Mouse (Mus musculus) left cerebral cortex, adult 2 months (tissue): ENCODE data around the gene Frrs1. TPM values are rescaled to one million over a fixed set of nuclear protein-coding genes. Genes with fewer than 3 reads are reported as not detected.

Experiments used
- DNase-seq, 2 experiments: peaks; one replicate each; pipeline ENCODE4 v3.0.0; 2021 to 2022; ENCODE audit warnings: low spot score in 2 of 2, mixed read lengths in 1 of 2; ENCODE audit errors: extremely low spot score in 1 of 2
- H3K27ac ChIP-seq: fragments of 200-600 bp; 2 replicates; pipeline ENCODE4 v1.8.1; 2022
- H3K4me3 ChIP-seq: fragments of 200-600 bp; 2 replicates; pipeline ENCODE4 v1.8.1; 2022
- CTCF ChIP-seq: fragments of 200-600 bp; IDR thresholded peaks from 2 replicates; pipeline ENCODE4 v1.8.1; 2022; ENCODE audit warnings: antibody characterized with exemption, mild to moderate bottlenecking, moderate library complexity
- intact Hi-C: fragments of 180-260 bp; cut with DNase I; formaldehyde crosslinking; loops from one replicate; pipeline ENCODE4 v1.15.1; 2025
- total RNA-seq, 2 experiments: library from RNA; stranded (reverse); gene quantifications; 2 replicates each; pipeline ENCODE4 v1.2.3; 2021

Frrs1 gene
- total RNA-seq, 2 experiments from 2014 or later: 0.57 to 1.1 TPM

DNA sequence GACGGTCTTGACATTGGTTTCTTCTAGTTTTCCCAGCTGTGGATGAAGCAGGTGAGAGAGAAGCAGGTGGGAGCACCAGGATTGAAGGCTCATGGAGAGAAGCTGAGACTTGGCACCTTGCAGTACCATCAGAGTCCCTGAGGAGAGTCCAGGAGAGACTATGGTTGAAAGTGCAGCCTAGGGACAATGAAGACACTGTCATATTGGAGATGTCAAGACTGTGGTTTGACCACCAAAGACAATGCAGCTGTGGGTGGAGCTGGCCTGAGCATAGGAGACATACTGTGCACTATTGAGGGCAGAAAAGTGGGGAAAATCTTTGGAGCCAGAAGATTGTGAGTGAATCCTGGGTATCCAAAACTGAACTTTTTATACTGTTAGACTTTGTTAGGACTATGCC, 8.9 kb upstream of the Frrs1 start:
- no peak for TF ChIP-seq CTCF
- H3K4me3 ChIP-seq: no peak overlapping the region
- no peak for DNase-seq
- H3K27ac ChIP-seq: no peak overlapping the region
- intact Hi-C loops: no loop called here

DNA sequence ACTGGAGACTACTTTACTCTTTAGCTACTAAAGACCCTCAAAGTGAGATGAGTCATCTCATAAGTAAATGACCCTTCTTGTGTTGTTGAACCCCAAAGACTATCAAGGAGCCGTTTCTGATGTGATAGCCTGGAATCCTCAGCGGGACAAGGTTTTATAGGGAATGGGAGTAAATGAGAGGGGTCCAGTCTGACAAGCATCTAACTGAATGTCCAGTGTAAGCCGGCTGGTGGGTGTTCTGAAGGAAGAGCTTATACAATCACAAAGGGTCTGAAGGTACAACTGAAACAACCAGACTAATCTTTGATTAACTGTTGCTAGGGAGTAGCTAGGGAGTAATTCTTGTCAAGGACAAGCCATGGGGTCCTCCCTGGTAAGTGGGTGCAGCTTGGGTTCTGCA, 6.8 kb upstream of the Frrs1 start:
- Histone ChIP-seq H3K4me3 (no peak overlapping the region), H3K27ac (no peak overlapping the region)
- intact Hi-C loops: no loop called here
- TF ChIP-seq CTCF: no peak
- DNase-seq: no peak

DNA sequence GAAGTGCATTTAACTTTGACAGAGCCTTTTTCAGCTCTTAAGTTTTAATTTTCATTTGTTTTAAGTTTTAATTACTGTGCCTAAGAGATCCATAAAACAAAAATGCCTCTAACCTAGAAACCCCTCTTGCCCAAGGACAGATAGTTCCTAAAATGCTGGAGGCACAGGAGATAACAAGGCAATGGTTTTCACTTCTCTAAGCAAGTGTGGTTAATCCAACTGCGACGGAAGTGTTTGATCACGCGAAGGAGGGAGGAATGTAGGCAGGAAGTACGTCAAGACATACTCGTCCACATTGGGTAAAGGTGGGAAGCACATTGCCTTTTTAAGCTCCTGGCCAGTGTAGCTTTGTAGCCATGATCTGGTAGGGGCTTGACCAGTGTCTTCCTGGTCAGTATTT, 1.7 kb upstream of the Frrs1 start:
- Histone ChIP-seq H3K27ac (no peak overlapping the region), H3K4me3 (no peak overlapping the region)
- intact Hi-C loops: no loop called here
- no peak for DNase-seq
- TF ChIP-seq CTCF: no peak

DNA sequence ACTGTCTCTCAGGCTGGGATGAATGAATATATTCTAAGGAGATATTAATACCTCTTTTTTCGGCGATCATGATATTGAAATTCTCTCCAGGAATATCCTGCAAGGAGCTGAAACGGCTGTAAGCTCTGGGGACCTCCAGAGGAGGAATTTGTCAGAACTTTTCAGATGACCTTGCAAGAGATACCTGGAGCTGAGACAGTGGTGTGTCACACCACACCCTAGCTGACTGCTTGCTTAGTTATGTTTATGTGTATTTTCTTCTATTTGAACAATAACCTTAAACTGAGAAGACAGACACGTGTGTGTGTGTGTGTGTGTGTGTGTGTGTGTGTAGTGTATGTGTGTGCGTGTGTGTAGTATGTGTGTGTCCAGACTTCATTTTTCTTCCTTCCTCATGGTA, 488 bp downstream of the Frrs1 start:
- intact Hi-C loops: no loop called here
- TF ChIP-seq CTCF: no peak
- no peak overlapping the region for H3K4me3 ChIP-seq
- DNase-seq: no peak
- H3K27ac ChIP-seq: no peak overlapping the region

DNA sequence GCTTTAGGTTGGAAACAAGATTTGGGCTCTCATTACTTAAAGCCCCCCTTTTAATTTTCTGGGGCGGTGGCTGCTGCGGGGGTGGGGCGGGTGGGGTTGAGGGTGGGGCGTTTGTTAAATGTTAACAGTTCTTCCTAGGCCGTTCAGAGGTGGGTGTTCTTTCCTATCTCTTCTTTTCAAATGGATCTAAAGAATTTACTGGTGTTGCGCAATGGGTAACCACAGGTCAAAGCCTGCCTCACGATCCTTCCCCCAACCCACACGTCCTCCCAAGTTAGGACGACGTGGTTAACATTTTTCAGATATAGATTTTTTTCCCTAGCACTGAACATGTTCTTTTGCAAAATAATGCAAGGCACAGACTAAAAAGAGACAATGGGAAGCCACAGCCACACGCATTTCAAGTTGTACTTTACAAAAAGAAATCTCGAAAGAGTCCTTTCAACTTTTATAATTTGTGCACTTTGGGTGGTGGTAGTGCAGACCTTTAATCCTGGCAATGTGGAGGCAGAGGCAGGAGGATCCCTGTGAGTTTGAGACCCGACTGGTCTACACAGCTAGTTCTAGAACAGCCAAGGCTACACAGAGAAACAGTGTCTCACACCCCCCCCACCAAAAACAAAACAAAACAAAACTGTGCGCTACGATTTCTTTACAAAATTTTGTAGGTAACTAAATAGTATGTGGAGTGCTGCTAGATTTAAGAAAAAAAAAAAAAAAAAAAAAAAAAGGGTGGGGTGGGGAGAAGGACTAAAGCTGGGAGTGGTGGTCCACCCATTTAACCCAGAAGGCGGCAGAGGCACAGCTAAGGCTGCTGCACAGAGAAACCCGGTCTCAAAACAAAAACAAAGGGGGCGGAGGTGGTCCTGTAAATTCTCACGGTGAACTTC, 1.3 kb downstream of the Frrs1 start:
- intact Hi-C loops: no loop called here
- no peak for TF ChIP-seq CTCF
- Histone ChIP-seq H3K4me3 (peak overlapping the region; percentile 52), H3K27ac (no peak overlapping the region)
- DNase-seq: no peak

DNA sequence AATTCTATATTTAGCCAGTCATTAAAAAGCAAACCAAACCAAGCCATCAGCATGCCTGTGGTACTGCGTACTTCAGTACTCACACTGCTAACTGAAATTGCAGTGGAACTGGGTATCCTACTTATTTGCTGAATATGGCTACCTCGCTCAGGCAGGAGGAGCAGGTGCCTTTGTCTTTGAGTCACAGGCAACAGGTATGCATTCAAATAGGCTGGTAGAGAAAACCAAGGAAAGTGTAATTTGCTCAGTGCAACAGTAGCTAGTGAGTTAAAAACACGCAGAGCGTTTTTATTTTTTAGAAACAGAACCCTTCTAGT, 1.9 kb downstream of the Frrs1 start:
- peak overlapping the region; percentile 52 for H3K4me3 ChIP-seq
- no peak overlapping the region for H3K27ac ChIP-seq
- intact Hi-C loops: no loop called here
- TF ChIP-seq CTCF: no peak
- no peak for DNase-seq

DNA sequence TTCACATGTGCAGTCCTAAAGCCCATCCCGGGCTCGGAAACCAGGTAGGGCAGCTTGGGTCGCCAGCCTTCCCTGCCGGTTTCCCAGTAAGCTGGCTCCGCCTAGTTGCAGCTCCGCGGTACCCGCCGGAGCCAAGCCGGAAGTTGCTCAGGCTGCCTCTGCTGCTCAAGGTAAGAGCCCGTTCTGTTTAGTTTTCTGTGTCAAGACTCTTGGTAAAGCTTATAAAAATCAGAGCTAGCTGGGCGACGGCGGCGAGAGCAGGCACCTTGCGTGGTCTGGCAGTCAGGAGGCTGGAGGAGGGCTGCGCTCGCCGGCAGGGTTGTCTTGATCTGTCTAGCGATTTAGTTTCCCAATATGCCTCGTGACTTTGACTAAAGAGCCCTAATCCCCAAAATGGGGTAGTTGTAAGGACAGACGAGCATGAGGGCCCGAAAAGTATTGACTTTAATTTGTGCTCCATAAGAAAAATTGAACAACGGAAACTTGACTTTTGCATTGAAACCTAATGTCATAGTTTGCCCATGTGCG, 2.3 kb downstream of the Frrs1 start:
- no peak; the same call in 1 of the 2 replicates for TF ChIP-seq CTCF
- intact Hi-C loops: no loop called here
- H3K27ac ChIP-seq: no peak overlapping the region
- peak; percentile 30 to 46 for DNase-seq
- H3K4me3 ChIP-seq: peak overlapping the region; percentile 52

DNA sequence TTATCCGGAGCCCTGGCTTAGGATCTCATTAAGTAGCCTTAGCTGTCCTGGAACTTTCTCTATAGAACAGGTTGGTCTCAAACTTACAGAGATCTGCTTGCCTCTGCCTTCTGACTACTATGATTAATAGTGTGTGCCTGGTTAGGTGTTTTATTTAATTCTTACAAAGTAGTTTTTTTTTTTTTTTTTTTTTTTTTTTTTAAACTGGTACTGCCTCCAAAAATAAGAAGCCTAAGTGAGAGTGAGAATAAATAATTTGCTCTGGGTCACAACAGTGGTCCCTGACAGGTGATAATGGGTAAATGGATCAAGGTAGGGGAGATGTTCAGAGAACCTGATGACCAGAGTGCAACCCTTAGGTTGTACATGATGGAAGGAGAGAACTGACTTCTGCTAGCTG, 3.4 kb downstream of the Frrs1 start:
- Histone ChIP-seq H3K27ac (no peak overlapping the region), H3K4me3 (no peak overlapping the region)
- no peak for DNase-seq
- no peak for TF ChIP-seq CTCF
- intact Hi-C loops: no loop called here

DNA sequence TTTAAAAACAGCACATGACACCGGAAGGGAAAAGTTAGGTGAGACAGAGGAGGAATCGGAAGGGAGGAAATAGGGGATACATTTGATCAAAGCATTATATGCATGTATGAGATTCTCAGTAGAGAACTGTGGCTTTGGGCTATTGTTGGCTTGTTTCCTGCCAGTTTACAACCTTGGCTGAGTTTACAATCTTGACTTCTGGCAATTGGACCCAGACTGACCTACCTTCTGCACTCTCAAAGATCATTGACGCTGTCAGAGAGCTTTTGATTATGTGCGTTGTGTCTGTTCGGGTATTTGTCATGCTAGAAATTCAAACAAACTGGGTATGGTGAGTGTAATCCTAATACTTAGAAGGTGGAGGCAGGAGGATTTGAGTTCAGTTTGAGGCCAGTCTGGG, 5.2 kb downstream of the Frrs1 start:
- intact Hi-C loops: no loop called here
- DNase-seq: no peak
- TF ChIP-seq CTCF: no peak
- Histone ChIP-seq H3K4me3 (no peak overlapping the region), H3K27ac (no peak overlapping the region)

DNA sequence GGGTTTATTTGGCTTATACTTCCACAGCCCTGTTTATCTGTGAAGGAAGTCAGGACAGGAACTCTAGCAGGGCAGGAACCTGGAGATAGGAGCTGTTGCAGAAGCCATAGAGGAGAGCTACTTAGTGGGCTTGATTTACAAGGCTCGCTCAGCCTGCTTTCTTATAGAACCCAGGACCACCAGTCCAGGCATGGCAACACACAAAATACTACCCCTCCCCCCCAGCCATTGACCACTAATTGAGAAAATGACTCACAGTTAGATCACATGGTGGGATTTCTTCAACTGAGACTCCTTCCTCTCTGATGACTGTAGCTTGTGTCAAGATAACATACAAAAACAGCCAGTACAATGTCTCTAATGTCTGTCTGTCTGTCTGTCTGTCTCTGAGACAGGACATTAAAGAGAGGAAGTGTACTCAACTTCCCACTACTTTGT, 6.0 kb downstream of the Frrs1 start:
- intact Hi-C loops: no loop called here
- DNase-seq: no peak
- Histone ChIP-seq H3K27ac (no peak overlapping the region), H3K4me3 (no peak overlapping the region)
- no peak for TF ChIP-seq CTCF

DNA sequence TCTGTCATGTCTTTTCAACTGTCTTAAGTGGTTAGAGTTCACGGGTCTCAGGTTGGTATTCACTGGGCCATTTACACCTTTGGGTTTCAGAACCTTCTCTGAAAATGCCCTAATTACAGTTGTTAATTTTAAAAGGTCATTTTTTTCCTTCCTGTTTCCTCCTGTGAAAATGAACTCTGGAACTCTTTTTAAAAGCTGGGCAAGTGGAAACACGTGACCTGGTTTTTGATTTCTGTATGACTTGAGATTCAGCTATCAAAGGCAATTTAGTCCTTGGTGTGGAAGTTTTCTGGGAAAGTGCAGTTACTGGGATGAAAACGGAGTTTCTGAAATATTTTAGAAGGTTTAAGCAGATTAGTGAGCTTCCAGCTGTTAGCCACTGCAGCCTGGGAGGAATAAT, 11.1 kb downstream of the Frrs1 start:
- H3K4me3 ChIP-seq: no peak overlapping the region
- DNase-seq: no peak
- intact Hi-C loops: no loop called here

DNA sequence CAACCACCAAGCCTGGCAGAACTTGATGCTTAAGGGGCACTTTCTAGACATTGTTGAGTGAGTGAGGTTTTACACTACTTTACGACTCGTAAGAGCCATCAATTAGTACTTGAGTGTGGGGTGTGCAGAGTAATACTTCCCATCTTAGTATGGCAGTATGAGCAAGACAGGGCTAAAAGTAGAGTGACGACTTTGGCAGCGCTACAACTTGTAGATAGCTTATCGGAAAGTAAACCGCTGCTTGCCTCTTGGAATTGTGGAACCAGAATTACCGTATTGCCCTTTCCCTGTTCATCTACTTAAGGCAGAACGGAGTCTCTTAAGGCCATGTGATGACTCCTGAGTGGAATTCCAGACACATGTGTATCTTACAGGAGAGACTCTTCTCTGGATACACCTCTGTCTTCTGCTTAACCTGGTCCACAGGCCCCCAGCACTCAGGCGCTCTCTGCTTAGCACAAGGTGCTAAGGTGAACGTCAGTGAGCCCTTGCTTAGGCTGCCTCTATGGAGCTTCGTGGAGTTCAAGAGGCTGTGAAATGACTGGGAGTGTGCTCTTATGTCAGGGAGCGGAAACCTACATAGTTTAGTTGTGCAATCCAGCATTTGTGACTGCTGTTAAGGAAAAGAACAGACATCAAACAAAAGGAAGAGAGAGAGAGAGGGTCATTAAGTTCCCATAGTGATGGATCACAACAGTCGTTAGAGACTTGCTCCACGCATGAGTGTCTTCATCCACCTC, 23.1 kb downstream of the Frrs1 start:
- intact Hi-C loops: no loop called here
- H3K4me3 ChIP-seq: no peak overlapping the region
- TF ChIP-seq CTCF: no peak
- no peak for DNase-seq
- no peak overlapping the region for H3K27ac ChIP-seq

More for the DNA sequence above, 11.1 kb downstream of the Frrs1 start:
- H3K27ac ChIP-seq: no peak overlapping the region
- no peak for TF ChIP-seq CTCF
